Mouse (Mus musculus) lung, postnatal 10 days (tissue): ENCODE data around the gene Reep3.
"Not testable (repeated sequence)": the region's sequence is repeated elsewhere in the genome, so short reads cannot be mapped to it uniquely, and the experiment has no call there.

Experiments used
- DNase-seq: peaks from one replicate; pipeline ENCODE4 v3.0.0; 2021

Gene Reep3

GRCm38 (mm10) chr10:67010521-67010920 is 86.2 kb downstream of the Reep3 start:
- no peak for DNase-seq

GRCm38 (mm10) chr10:67004527-67005042 is 92.2 kb downstream of the Reep3 start:
- DNase-seq: peak; percentile 45

- DNase-seq: peak; percentile 80
These were observed 92.8 kb downstream of the Reep3 start for GRCm38 (mm10) chr10:67003743-67004526.

GRCm38 (mm10) chr10:67003009-67003742 is 93.6 kb downstream of the Reep3 start:
- DNase-seq: peak; percentile 75

GRCm38 (mm10) chr10:67002207-67003008 is 94.3 kb downstream of the Reep3 start:
- DNase-seq: peak; percentile 92

- DNase-seq: not testable (repeated sequence)
These were observed 95.7 kb downstream of the Reep3 start for GRCm38 (mm10) chr10:67000958-67001615.

- DNase-seq: no peak
These were observed 96.6 kb downstream of the Reep3 start for GRCm38 (mm10) chr10:67000136-67000535.

- DNase-seq: no peak
These were observed 98.0 kb downstream of the Reep3 start for GRCm38 (mm10) chr10:66998770-66999169.

GRCm38 (mm10) chr10:66995181-66995580 is 101.6 kb downstream of the Reep3 start:
- no peak for DNase-seq

GRCm38 (mm10) chr10:66994469-66994868 is 102.3 kb downstream of the Reep3 start:
- peak; percentile 16 for DNase-seq

GRCm38 (mm10) chr10:66992591-66992990 is 104.2 kb downstream of the Reep3 start:
- no peak for DNase-seq

- DNase-seq: peak; percentile 22
These were observed 106.2 kb downstream of the Reep3 start for GRCm38 (mm10) chr10:66990506-66990905.

- DNase-seq: no peak
These were observed 113.7 kb downstream of the Reep3 start for GRCm38 (mm10) chr10:66983043-66983442.

- no peak for DNase-seq
These were observed 118.5 kb downstream of the Reep3 start for GRCm38 (mm10) chr10:66978215-66978614.

GRCm38 (mm10) chr10:66977093-66977492 is 119.7 kb downstream of the Reep3 start:
- DNase-seq: no peak

- DNase-seq: no peak
These were observed 121.3 kb downstream of the Reep3 start for GRCm38 (mm10) chr10:66975451-66975850.

GRCm38 (mm10) chr10:66974417-66974816 is 122.3 kb downstream of the Reep3 start:
- no peak for DNase-seq

- DNase-seq: no peak
These were observed 122.9 kb downstream of the Reep3 start for GRCm38 (mm10) chr10:66973866-66974265.

GRCm38 (mm10) chr10:66973274-66973673 is 123.5 kb downstream of the Reep3 start:
- no peak for DNase-seq

GRCm38 (mm10) chr10:66970336-66971115 is 126.2 kb downstream of the Reep3 start:
- DNase-seq: no peak

GRCm38 (mm10) chr10:66969581-66969980 is 127.2 kb downstream of the Reep3 start:
- DNase-seq: no peak

GRCm38 (mm10) chr10:66969081-66969480 is 127.7 kb downstream of the Reep3 start:
- DNase-seq: no peak
